Mouse (Mus musculus): ENCODE data around the gene Tenm1. TPM values are rescaled to one million over a fixed set of nuclear protein-coding genes. Genes with fewer than 3 reads are reported as not detected.
A peak's percentile ranks its signal among the peaks of the same experiment; 100 is the strongest.

Gene Tenm1
- polyA plus RNA-seq, 1 experiment from 2014 or later, result not detected

- H3K4me3 ChIP-seq (ENCODE audit: control insufficient read depth in 1 of 2, insufficient read depth in 1 of 2, low read depth in 1 of 2, low read length in 2 of 2), result no peak overlapping the region
- no peak for ATAC-seq (ENCODE audit: insufficient number of reproducible peaks, insufficient read depth, low FRiP score, low read depth)
- H3K36me3 ChIP-seq (ENCODE audit: control insufficient read depth, insufficient read depth, low read length), result no peaks in the 10 kb centered on the region
- no peaks in the 10 kb centered on the region for H3K27me3 ChIP-seq (ENCODE audit: control insufficient read depth, insufficient read depth, low read length)
- H3K9ac ChIP-seq (ENCODE audit: low read length), result no peak overlapping the region
- H3K4me1 ChIP-seq (ENCODE audit: control insufficient read depth in 2 of 2, insufficient read depth in 2 of 2, low read length in 2 of 2), result no peaks in the 10 kb centered on the region
- 75% methylated on average over 1 of the region's 1 CpGs for WGBS
- no peak overlapping the region for H3K4me2 ChIP-seq (ENCODE audit: low read length)
- no peaks in the 10 kb centered on the region for H3K9me3 ChIP-seq (ENCODE audit: control insufficient read depth, low read length)
- no peak overlapping the region for H3K27ac ChIP-seq (replicated peaks in 1 of 2; ENCODE audit: control insufficient read depth in 1 of 2, insufficient read depth in 1 of 2, low read depth in 2 of 2, low read length in 2 of 2)
Measured at GRCm38 (mm10) chrX:42545076-42545475, 883.9 kb downstream of the Tenm1 start.

GRCm38 (mm10) chrX:42540756-42541053, 888.2 kb downstream of the Tenm1 start:
- WGBS, result 31% methylated on average over 5 of the region's 5 CpGs
- Histone ChIP-seq H3K4me3 (ENCODE audit: control insufficient read depth in 1 of 2, insufficient read depth in 1 of 2, low read depth in 1 of 2, low read length in 2 of 2) (peak overlapping the region in 1 of 2 experiments; percentile 33; a peak in 2 of 4 replicates), H3K9me3 (ENCODE audit: control insufficient read depth, low read length) (no peaks in the 10 kb centered on the region), H3K9ac (ENCODE audit: low read length) (peak overlapping the region; percentile 54; the same call in 1 of the 2 replicates), H3K27me3 (ENCODE audit: control insufficient read depth, insufficient read depth, low read length) (no peaks in the 10 kb centered on the region), H3K4me1 (ENCODE audit: control insufficient read depth in 2 of 2, insufficient read depth in 2 of 2, low read length in 2 of 2) (no peaks in the 10 kb centered on the region), H3K36me3 (ENCODE audit: control insufficient read depth, insufficient read depth, low read length) (no peaks in the 10 kb centered on the region), H3K4me2 (ENCODE audit: low read length) (peak overlapping the region; percentile 56), H3K27ac (replicated peaks in 1 of 2; ENCODE audit: control insufficient read depth in 1 of 2, insufficient read depth in 1 of 2, low read depth in 2 of 2, low read length in 2 of 2) (no peak overlapping the region)
- ATAC-seq (ENCODE audit: insufficient number of reproducible peaks, insufficient read depth, low FRiP score, low read depth), result no peak

- Histone ChIP-seq H3K9ac (ENCODE audit: low read length) (peak overlapping the region; percentile 54; the same call in 1 of the 2 replicates), H3K4me2 (ENCODE audit: low read length) (peak overlapping the region; percentile 56), H3K9me3 (ENCODE audit: control insufficient read depth, low read length) (no peaks in the 10 kb centered on the region), H3K4me3 (ENCODE audit: control insufficient read depth in 1 of 2, insufficient read depth in 1 of 2, low read depth in 1 of 2, low read length in 2 of 2) (peak overlapping the region in 1 of 2 experiments; percentile 33; a peak in 2 of 4 replicates), H3K36me3 (ENCODE audit: control insufficient read depth, insufficient read depth, low read length) (no peaks in the 10 kb centered on the region), H3K27me3 (ENCODE audit: control insufficient read depth, insufficient read depth, low read length) (no peaks in the 10 kb centered on the region), H3K27ac (replicated peaks in 1 of 2; ENCODE audit: control insufficient read depth in 1 of 2, insufficient read depth in 1 of 2, low read depth in 2 of 2, low read length in 2 of 2) (no peak overlapping the region), H3K4me1 (ENCODE audit: control insufficient read depth in 2 of 2, insufficient read depth in 2 of 2, low read length in 2 of 2) (no peaks in the 10 kb centered on the region)
- ATAC-seq (ENCODE audit: insufficient number of reproducible peaks, insufficient read depth, low FRiP score, low read depth), result no peak
- WGBS, result 28% methylated on average over 3 of the region's 3 CpGs
Measured at GRCm38 (mm10) chrX:42540030-42540755, 888.7 kb downstream of the Tenm1 start.

GRCm38 (mm10) chrX:42530703-42531102, 898.2 kb downstream of the Tenm1 start:
- WGBS, result 78% methylated on average over 4 of the region's 4 CpGs
- no peaks in the 10 kb centered on the region for H3K36me3 ChIP-seq (ENCODE audit: control insufficient read depth, insufficient read depth, low read length)
- no peak for ATAC-seq (ENCODE audit: insufficient number of reproducible peaks, insufficient read depth, low FRiP score, low read depth)

GRCm38 (mm10) chrX:42522868-42523267, 906.1 kb downstream of the Tenm1 start:
- Histone ChIP-seq H3K9me3 (ENCODE audit: control insufficient read depth, low read length) (no peaks in the 10 kb centered on the region), H3K4me3 (ENCODE audit: control insufficient read depth in 1 of 2, insufficient read depth in 1 of 2, low read depth in 1 of 2, low read length in 2 of 2) (no peak overlapping the region), H3K9ac (ENCODE audit: low read length) (no peak overlapping the region), H3K36me3 (ENCODE audit: control insufficient read depth, insufficient read depth, low read length) (no peaks in the 10 kb centered on the region), H3K27me3 (ENCODE audit: control insufficient read depth, insufficient read depth, low read length) (no peaks in the 10 kb centered on the region), H3K4me1 (ENCODE audit: control insufficient read depth in 2 of 2, insufficient read depth in 2 of 2, low read length in 2 of 2) (no peaks in the 10 kb centered on the region), H3K4me2 (ENCODE audit: low read length) (no peak overlapping the region), H3K27ac (replicated peaks in 1 of 2; ENCODE audit: control insufficient read depth in 1 of 2, insufficient read depth in 1 of 2, low read depth in 2 of 2, low read length in 2 of 2) (no peak overlapping the region)
- no peak for ATAC-seq (ENCODE audit: insufficient number of reproducible peaks, insufficient read depth, low FRiP score, low read depth)
- 78% methylated on average over 2 of the region's 2 CpGs for WGBS

More at GRCm38 (mm10) chrX:42530703-42531102, 898.2 kb downstream of the Tenm1 start:
- Histone ChIP-seq H3K9ac (ENCODE audit: low read length) (no peak overlapping the region), H3K9me3 (ENCODE audit: control insufficient read depth, low read length) (no peaks in the 10 kb centered on the region), H3K4me1 (ENCODE audit: control insufficient read depth in 2 of 2, insufficient read depth in 2 of 2, low read length in 2 of 2) (no peaks in the 10 kb centered on the region), H3K4me3 (ENCODE audit: control insufficient read depth in 1 of 2, insufficient read depth in 1 of 2, low read depth in 1 of 2, low read length in 2 of 2) (no peak overlapping the region), H3K4me2 (ENCODE audit: low read length) (no peak overlapping the region), H3K27me3 (ENCODE audit: control insufficient read depth, insufficient read depth, low read length) (no peaks in the 10 kb centered on the region), H3K27ac (replicated peaks in 1 of 2; ENCODE audit: control insufficient read depth in 1 of 2, insufficient read depth in 1 of 2, low read depth in 2 of 2, low read length in 2 of 2) (no peak overlapping the region)

- H3K27me3 ChIP-seq (ENCODE audit: control insufficient read depth, insufficient read depth, low read length), result no peaks in the 10 kb centered on the region
- no peak for ATAC-seq (ENCODE audit: insufficient number of reproducible peaks, insufficient read depth, low FRiP score, low read depth)
- no peaks in the 10 kb centered on the region for H3K9me3 ChIP-seq (ENCODE audit: control insufficient read depth, low read length)
- no peaks in the 10 kb centered on the region for H3K4me1 ChIP-seq (ENCODE audit: control insufficient read depth in 2 of 2, insufficient read depth in 2 of 2, low read length in 2 of 2)
- H3K4me3 ChIP-seq (ENCODE audit: control insufficient read depth in 1 of 2, insufficient read depth in 1 of 2, low read depth in 1 of 2, low read length in 2 of 2), result no peak overlapping the region
- H3K36me3 ChIP-seq (ENCODE audit: control insufficient read depth, insufficient read depth, low read length), result no peaks in the 10 kb centered on the region
- H3K9ac ChIP-seq (ENCODE audit: low read length), result no peak overlapping the region
- H3K27ac ChIP-seq (replicated peaks in 1 of 2; ENCODE audit: control insufficient read depth in 1 of 2, insufficient read depth in 1 of 2, low read depth in 2 of 2, low read length in 2 of 2), result no peak overlapping the region
- no peak overlapping the region for H3K4me2 ChIP-seq (ENCODE audit: low read length)
Measured at GRCm38 (mm10) chrX:42512567-42512966, 916.4 kb downstream of the Tenm1 start.

GRCm38 (mm10) chrX:42511105-42511504, 917.8 kb downstream of the Tenm1 start:
- no peaks in the 10 kb centered on the region for H3K36me3 ChIP-seq (ENCODE audit: control insufficient read depth, insufficient read depth, low read length)
- no peak overlapping the region for H3K4me3 ChIP-seq (ENCODE audit: control insufficient read depth in 1 of 2, insufficient read depth in 1 of 2, low read depth in 1 of 2, low read length in 2 of 2)
- H3K4me1 ChIP-seq (ENCODE audit: control insufficient read depth in 2 of 2, insufficient read depth in 2 of 2, low read length in 2 of 2), result no peaks in the 10 kb centered on the region
- no peak overlapping the region for H3K9ac ChIP-seq (ENCODE audit: low read length)
- no peak overlapping the region for H3K4me2 ChIP-seq (ENCODE audit: low read length)
- WGBS, result 70% methylated on average over 2 of the region's 2 CpGs
- no peaks in the 10 kb centered on the region for H3K9me3 ChIP-seq (ENCODE audit: control insufficient read depth, low read length)
- H3K27ac ChIP-seq (replicated peaks in 1 of 2; ENCODE audit: control insufficient read depth in 1 of 2, insufficient read depth in 1 of 2, low read depth in 2 of 2, low read length in 2 of 2), result no peak overlapping the region
- no peak for ATAC-seq (ENCODE audit: insufficient number of reproducible peaks, insufficient read depth, low FRiP score, low read depth)
- no peaks in the 10 kb centered on the region for H3K27me3 ChIP-seq (ENCODE audit: control insufficient read depth, insufficient read depth, low read length)
